Mouse (Mus musculus) midbrain, embryonic 14.5 days (tissue): ENCODE data around the gene Saysd1. TPM values are rescaled to one million over a fixed set of nuclear protein-coding genes. Genes with fewer than 3 reads are reported as not detected.

ENCODE experiments used
- ATAC-seq: fragments of 200-750 bp; cut with Nextera tagmentation; 2 replicates; pipeline ENCODE4 v1.8.0; 2017; ENCODE audit warnings: moderate number of reproducible peaks, moderate library complexity; ENCODE audit not compliant: low FRiP score, low TSS enrichment
- DNase-seq: peaks from one replicate; pipeline ENCODE4 v3.0.0-alpha.2; 2015
- H3K27ac ChIP-seq: fragments of 300-500 bp; sonication (generic); replicated peaks from 2 replicates; pipeline ENCODE4 v1.5.1; 2014; ENCODE audit warnings: mild to moderate bottlenecking, low read depth, low read length, moderate library complexity
- H3K27me3 ChIP-seq: fragments of 300-500 bp; sonication (generic); 2 replicates; pipeline ENCODE4 v1.6.1; 2014; ENCODE audit warnings: low read length, control low read depth, mixed read lengths; ENCODE audit not compliant: control insufficient read depth, insufficient read depth
- H3K36me3 ChIP-seq: fragments of 300-500 bp; sonication (generic); 2 replicates; pipeline ENCODE4 v1.6.1; 2014; ENCODE audit warnings: low read length, control low read depth; ENCODE audit not compliant: control insufficient read depth, insufficient read depth
- H3K4me1 ChIP-seq: fragments of 300-500 bp; sonication (generic); 2 replicates; pipeline ENCODE4 v1.6.1; 2014; ENCODE audit warnings: mild to moderate bottlenecking, antibody characterized with exemption, low read length, control low read depth; ENCODE audit not compliant: control insufficient read depth, insufficient read depth
- H3K4me2 ChIP-seq: fragments of 300-500 bp; sonication (generic); 2 replicates; pipeline ENCODE4 v1.6.1; 2014; ENCODE audit warnings: mild to moderate bottlenecking, low read length, moderate library complexity
- H3K4me3 ChIP-seq: fragments of 300-500 bp; sonication (generic); replicated peaks from 2 replicates; pipeline ENCODE4 v1.5.1; 2014; ENCODE audit warnings: low read depth, low read length
- H3K9ac ChIP-seq: fragments of 300-500 bp; sonication (generic); replicated peaks from 2 replicates; pipeline ENCODE4 v1.6.1; 2014; ENCODE audit warnings: mild to moderate bottlenecking, low read length, moderate library complexity
- H3K9me3 ChIP-seq: fragments of 300-500 bp; sonication (generic); 2 replicates; pipeline ENCODE4 v1.6.1; 2016; ENCODE audit warnings: low read length, control low read depth, mixed read lengths; ENCODE audit not compliant: control insufficient read depth
- WGBS: fragments of 180-500 bp; shearing (Covaris S2); extraction: QIAGEN DNeasy Blood & Tissue Kit; methylation state at CpG from one replicate; pipeline ENCODE4 v1.1.7; 2014; 5-methylcytosine and 5-hydroxymethylcytosine counted together
- polyA plus RNA-seq: library from polyadenylated mRNA; unstranded; fragments of >200 nt; fragmentation: Nextera tagmentation; extraction: Ambion mirVana; gene quantifications from 2 replicates; pipeline ENCODE4 v1.2.1, GENCODE M21; 2014

Gene Saysd1
- polyA plus RNA-seq, result 13.7 and 15.1 TPM in 2 replicates

GRCm38 (mm10) chr14:20138484-20139355 lies at the start of gene Saysd1:
Saysd1 (minus strand) TSS chr14:20138534.
- WGBS, result 88% methylated on average over 16 of the region's 16 CpGs

GRCm38 (mm10) chr14:20185426-20185825 lies 47.1 kb upstream of the Saysd1 start:
- no peak overlapping the region for H3K9ac ChIP-seq
- ATAC-seq, result no peak
- H3K36me3 ChIP-seq, result no peaks in the 10 kb centered on the region
- H3K27ac ChIP-seq, result no peak overlapping the region
- 81% methylated on average over 9 of the region's 9 CpGs for WGBS
- DNase-seq, result no peak
- peaks cover 10% of the 10 kb centered on the region; the same call in 1 of the 2 replicates for H3K4me1 ChIP-seq
- no peak overlapping the region for H3K4me3 ChIP-seq
- no peak overlapping the region for H3K4me2 ChIP-seq
- no peaks in the 10 kb centered on the region; the same call in 1 of the 2 replicates for H3K27me3 ChIP-seq
- no peaks in the 10 kb centered on the region for H3K9me3 ChIP-seq

More at GRCm38 (mm10) chr14:20138484-20139355, at the start of gene Saysd1:
- Histone ChIP-seq H3K36me3 (no peaks in the 10 kb centered on the region), H3K27ac (no peak within 1 kb of the TSS), H3K9me3 (no peaks in the 10 kb centered on the region), H3K4me3 (no peak within 1 kb of the TSS), H3K9ac (no peak within 1 kb of the TSS), H3K4me2 (no peak within 1 kb of the TSS), H3K4me1 (no peaks in the 10 kb centered on the region), H3K27me3 (no peaks in the 10 kb centered on the region)
- DNase-seq, result no peak
- ATAC-seq, result no peak

- Histone ChIP-seq H3K4me1 (peaks cover 12% of the 10 kb centered on the region; the same call in 1 of the 2 replicates), H3K9ac (no peak overlapping the region)
These were observed 45.4 kb upstream of the Saysd1 start for GRCm38 (mm10) chr14:20183701-20184100.

GRCm38 (mm10) chr14:20182596-20182995 lies 44.3 kb upstream of the Saysd1 start:
- H3K9ac ChIP-seq, result no peak overlapping the region
- H3K4me3 ChIP-seq, result no peak overlapping the region
- H3K9me3 ChIP-seq, result no peaks in the 10 kb centered on the region
- no peak for ATAC-seq
- no peaks in the 10 kb centered on the region; the same call in 1 of the 2 replicates for H3K27me3 ChIP-seq
- H3K36me3 ChIP-seq, result no peaks in the 10 kb centered on the region
- H3K4me1 ChIP-seq, result peaks cover 12% of the 10 kb centered on the region; the same call in 1 of the 2 replicates
- DNase-seq, result no peak
- 86% methylated on average over 7 of the region's 7 CpGs for WGBS
- no peak overlapping the region for H3K27ac ChIP-seq
- H3K4me2 ChIP-seq, result no peak overlapping the region

More at GRCm38 (mm10) chr14:20183701-20184100, 45.4 kb upstream of the Saysd1 start:
- Histone ChIP-seq H3K27me3 (no peaks in the 10 kb centered on the region; the same call in 1 of the 2 replicates), H3K4me3 (no peak overlapping the region), H3K36me3 (no peaks in the 10 kb centered on the region), H3K4me2 (no peak overlapping the region), H3K9me3 (no peaks in the 10 kb centered on the region), H3K27ac (no peak overlapping the region)
- no peak for ATAC-seq
- 68% methylated on average over 5 of the region's 5 CpGs for WGBS
- DNase-seq, result no peak

- WGBS, result under 1% methylated on average over 36 of the region's 36 CpGs
- Histone ChIP-seq H3K9ac (peak within 1 kb of the TSS; percentile 36; the same call in 1 of the 2 replicates), H3K27me3 (no peaks in the 10 kb centered on the region; the same call in 1 of the 2 replicates), H3K9me3 (no peaks in the 10 kb centered on the region), H3K4me3 (peak within 1 kb of the TSS; percentile 55), H3K4me1 (peaks cover 12% of the 10 kb centered on the region; the same call in 1 of the 2 replicates), H3K4me2 (peak within 1 kb of the TSS; percentile 92), H3K36me3 (no peaks in the 10 kb centered on the region), H3K27ac (no peak within 1 kb of the TSS)
- peak; percentile 87 for ATAC-seq
- DNase-seq, result peak; percentile 90
These were observed 43.2 kb upstream of the Saysd1 start, which contains the start of gene Kcnk5 for GRCm38 (mm10) chr14:20181466-20181921. Kcnk5 (minus strand) TSS chr14:20181809.

- Histone ChIP-seq H3K4me2 (peak overlapping the region; percentile 92), H3K9me3 (no peaks in the 10 kb centered on the region), H3K4me3 (peak overlapping the region; percentile 55), H3K27me3 (no peaks in the 10 kb centered on the region; the same call in 1 of the 2 replicates), H3K9ac (no peak overlapping the region; the same call in 1 of the 2 replicates), H3K27ac (no peak overlapping the region), H3K36me3 (no peaks in the 10 kb centered on the region), H3K4me1 (peaks cover 12% of the 10 kb centered on the region; the same call in 1 of the 2 replicates)
- under 1% methylated on average over 24 of the region's 24 CpGs for WGBS
- DNase-seq, result no peak
- ATAC-seq, result peak; percentile 13; the same call in 1 of the 2 replicates
These were observed 42.4 kb upstream of the Saysd1 start for GRCm38 (mm10) chr14:20180751-20181162.

GRCm38 (mm10) chr14:20180304-20180703 lies 42.0 kb upstream of the Saysd1 start:
- DNase-seq, result no peak
- Histone ChIP-seq H3K9ac (no peak overlapping the region; the same call in 1 of the 2 replicates), H3K9me3 (no peaks in the 10 kb centered on the region), H3K27ac (no peak overlapping the region), H3K4me3 (peak overlapping the region; percentile 55), H3K27me3 (no peaks in the 10 kb centered on the region; the same call in 1 of the 2 replicates), H3K4me2 (peak overlapping the region; percentile 92), H3K36me3 (no peaks in the 10 kb centered on the region), H3K4me1 (peaks cover 12% of the 10 kb centered on the region; the same call in 1 of the 2 replicates)
- 8% methylated on average over 6 of the region's 6 CpGs for WGBS
- ATAC-seq, result no peak

GRCm38 (mm10) chr14:20179731-20180280 lies 41.5 kb upstream of the Saysd1 start:
- Histone ChIP-seq H3K36me3 (no peaks in the 10 kb centered on the region), H3K9ac (no peak overlapping the region), H3K4me3 (no peak overlapping the region), H3K27ac (no peak overlapping the region), H3K4me2 (peak overlapping the region; percentile 92; the same call in 1 of the 2 replicates), H3K4me1 (peaks cover 12% of the 10 kb centered on the region; the same call in 1 of the 2 replicates), H3K27me3 (no peaks in the 10 kb centered on the region; the same call in 1 of the 2 replicates), H3K9me3 (no peaks in the 10 kb centered on the region)
- 74% methylated on average over 5 of the region's 5 CpGs for WGBS
- DNase-seq, result no peak
- ATAC-seq, result no peak
